Mouse (Mus musculus) c-Kit-negative CD71-positive TER-119-positive erythroid progenitor cells, embryonic 14.5 days (primary cell): Measurements from ENCODE around the gene Mrpl16.

ENCODE experiments used
- DNase-seq: peaks from one replicate; pipeline ENCODE4 v3.0.0-alpha.2; 2013; ENCODE audit warnings: low read depth, low spot score

Gene Mrpl16

GRCm38 (mm10) chr19:11804423-11804822, 34.2 kb downstream of the Mrpl16 start:
- DNase-seq, result no peak

GRCm38 (mm10) chr19:11807251-11807650, 37.1 kb downstream of the Mrpl16 start:
- no peak for DNase-seq

- DNase-seq, result no peak
Observed at GRCm38 (mm10) chr19:11807822-11808221, 37.6 kb downstream of the Mrpl16 start.

GRCm38 (mm10) chr19:11808452-11808851, 38.3 kb downstream of the Mrpl16 start:
- DNase-seq, result no peak

GRCm38 (mm10) chr19:11810003-11810758, 40.0 kb downstream of the Mrpl16 start:
- no peak for DNase-seq

- no peak for DNase-seq
Observed at GRCm38 (mm10) chr19:11810856-11811255, 40.7 kb downstream of the Mrpl16 start.

- DNase-seq, result no peak
Observed at GRCm38 (mm10) chr19:11811688-11812365, 41.6 kb downstream of the Mrpl16 start.

GRCm38 (mm10) chr19:11813136-11813535, 42.9 kb downstream of the Mrpl16 start:
- no peak for DNase-seq

GRCm38 (mm10) chr19:11813649-11814048, 43.5 kb downstream of the Mrpl16 start:
- DNase-seq, result no peak

GRCm38 (mm10) chr19:11814742-11815333, 44.6 kb downstream of the Mrpl16 start:
- no peak for DNase-seq

GRCm38 (mm10) chr19:11816706-11817105, 46.5 kb downstream of the Mrpl16 start:
- no peak for DNase-seq

- DNase-seq, result no peak
Observed at GRCm38 (mm10) chr19:11817586-11817985, 47.4 kb downstream of the Mrpl16 start.

- no peak for DNase-seq
Observed at GRCm38 (mm10) chr19:11818199-11819142, 48.3 kb downstream of the Mrpl16 start.

- no peak for DNase-seq
Observed at GRCm38 (mm10) chr19:11819143-11819700, 49.0 kb downstream of the Mrpl16 start, which contains the start of gene Stx3. Gene Stx3, minus strand, starts transcription at chr19:11819403.

GRCm38 (mm10) chr19:11819800-11820199, 49.6 kb downstream of the Mrpl16 start:
- DNase-seq, result no peak

GRCm38 (mm10) chr19:11820211-11820610, 50.0 kb downstream of the Mrpl16 start:
- DNase-seq, result no peak

- DNase-seq, result no peak
Observed at GRCm38 (mm10) chr19:11823346-11824065, 53.3 kb downstream of the Mrpl16 start.
